Mouse (Mus musculus) liver, adult 2 months (tissue): ENCODE measurements around the gene Alpk3. TPM values are rescaled to one million over a fixed set of nuclear protein-coding genes. Genes with fewer than 3 reads are reported as not detected.

Experiments
- DNase-seq: peaks from one replicate; pipeline ENCODE4 v3.0.0-alpha.2; 2011; ENCODE audit warnings: low read depth, low spot score; ENCODE audit errors: extremely low read depth
- H3K27ac ChIP-seq: fragments of 200-500 bp; replicated peaks from 2 replicates; pipeline ENCODE4 v1.5.1; 2012; ENCODE audit warnings: low read depth, mild to moderate bottlenecking, control low read depth, inconsistent platforms, low read length; ENCODE audit not compliant: insufficient read depth
- H3K27me3 ChIP-seq: fragments of 200-500 bp; 2 replicates; pipeline ENCODE4 v1.6.1; 2012; ENCODE audit warnings: mild to moderate bottlenecking, moderate library complexity, low read length, inconsistent platforms; ENCODE audit not compliant: control insufficient read depth, insufficient read depth
- H3K36me3 ChIP-seq: fragments of 200-500 bp; 2 replicates; pipeline ENCODE4 v1.6.1; 2012; ENCODE audit warnings: low read length, inconsistent platforms; ENCODE audit not compliant: control insufficient read depth, insufficient read depth
- H3K4me1 ChIP-seq: fragments of 200-500 bp; 2 replicates; pipeline ENCODE4 v1.6.1; 2011; ENCODE audit warnings: low read length; ENCODE audit not compliant: control insufficient read depth, insufficient read depth
- H3K4me3 ChIP-seq: fragments of 200-500 bp; 2 replicates; pipeline ENCODE4 v1.5.1; 2011; ENCODE audit warnings: low read depth, mild to moderate bottlenecking, control low read depth, low read length, moderate library complexity; ENCODE audit not compliant: insufficient read depth
- H3K79me2 ChIP-seq: fragments of 200-500 bp; 2 replicates; pipeline ENCODE4 v1.6.1; 2012; ENCODE audit warnings: inconsistent platforms, mild to moderate bottlenecking, low read length, moderate library complexity; ENCODE audit not compliant: control insufficient read depth, insufficient read depth
- H3K9ac ChIP-seq: fragments of 200-500 bp; 2 replicates; pipeline ENCODE4 v1.6.1; 2012; ENCODE audit warnings: low read depth, mild to moderate bottlenecking, control low read depth, inconsistent platforms, low read length
- CTCF ChIP-seq: fragments of 200-500 bp; IDR thresholded peaks from 2 replicates; pipeline ENCODE4 v1.5.1; 2011; ENCODE audit warnings: low read depth, low read length, control low read depth
- POLR2A ChIP-seq: fragments of 200-500 bp; IDR thresholded peaks from 2 replicates; pipeline ENCODE4 v1.6.1; 2011; ENCODE audit warnings: low read length, control low read depth; ENCODE audit not compliant: insufficient read depth; ENCODE audit errors: extremely low read depth
- WGBS: fragments of 180-500 bp; shearing (Covaris S2); methylation state at CpG from one replicate; pipeline ENCODE4 v1.1.7; 2018; 5-methylcytosine and 5-hydroxymethylcytosine counted together
- polyA plus RNA-seq: library from polyadenylated mRNA; depleted of rRNA; stranded (reverse); fragments of >200 nt; gene quantifications from 2 replicates; pipeline ENCODE4 v1.2.3, GENCODE M21; 2012
- total RNA-seq: library from RNA; depleted of rRNA; stranded (reverse); fragments of >200 nt; gene quantifications from 2 replicates; pipeline ENCODE4 v1.2.3, GENCODE M21; 2014

Gene Alpk3
- total and polyA plus RNA-seq, 2 experiments, result 0.09 TPM; not detected in 1

GRCm38 (mm10) chr7:81075299-81075698 is 17.9 kb downstream of the Alpk3 start:
- DNase-seq, result no peak
- 39% methylated on average over 7 of the region's 7 CpGs for WGBS
- Histone ChIP-seq H3K27me3 (no peaks in the 10 kb centered on the region), H3K36me3 (no peaks in the 10 kb centered on the region), H3K4me1 (peaks cover 2% of the 10 kb centered on the region; the same call in 1 of the 2 replicates), H3K79me2 (no peaks in the 10 kb centered on the region), H3K27ac (no peak overlapping the region), H3K4me3 (no peak overlapping the region), H3K9ac (no peak overlapping the region)
- no peak for TF ChIP-seq POLR2A
- TF ChIP-seq CTCF, result no peak

- Histone ChIP-seq H3K79me2 (no peaks in the 10 kb centered on the region), H3K4me3 (no peak overlapping the region), H3K9ac (no peak overlapping the region), H3K27me3 (no peaks in the 10 kb centered on the region), H3K36me3 (no peaks in the 10 kb centered on the region), H3K27ac (no peak overlapping the region), H3K4me1 (peaks cover 2% of the 10 kb centered on the region; the same call in 1 of the 2 replicates)
- 90% methylated on average over 5 of the region's 5 CpGs for WGBS
- no peak for TF ChIP-seq POLR2A
- TF ChIP-seq CTCF, result no peak
- DNase-seq, result no peak
Measured at GRCm38 (mm10) chr7:81075732-81076131, 18.3 kb downstream of the Alpk3 start.

- H3K79me2 ChIP-seq, result no peaks in the 10 kb centered on the region
- H3K4me3 ChIP-seq, result no peak overlapping the region
- H3K27ac ChIP-seq, result no peak overlapping the region
- no peaks in the 10 kb centered on the region for H3K36me3 ChIP-seq
- peaks cover 2% of the 10 kb centered on the region; the same call in 1 of the 2 replicates for H3K4me1 ChIP-seq
- H3K9ac ChIP-seq, result no peak overlapping the region
- no peak for TF ChIP-seq POLR2A
- no peak for TF ChIP-seq CTCF
- 86% methylated on average over 6 of the region's 6 CpGs for WGBS
- no peaks in the 10 kb centered on the region for H3K27me3 ChIP-seq
- DNase-seq, result no peak
Measured at GRCm38 (mm10) chr7:81077009-81077408, 19.6 kb downstream of the Alpk3 start.

- H3K4me1 ChIP-seq, result peaks cover 2% of the 10 kb centered on the region; the same call in 1 of the 2 replicates
Measured at GRCm38 (mm10) chr7:81078740-81079139, 21.3 kb downstream of the Alpk3 start.

GRCm38 (mm10) chr7:81093420-81093965 is 36.1 kb downstream of the Alpk3 start:
- no peak for DNase-seq
- H3K36me3 ChIP-seq, result no peaks in the 10 kb centered on the region
- no peaks in the 10 kb centered on the region for H3K4me1 ChIP-seq
- TF ChIP-seq POLR2A (no peak), CTCF (no peak)
- H3K9ac ChIP-seq, result no peak overlapping the region
- H3K4me3 ChIP-seq, result no peak overlapping the region
- H3K27ac ChIP-seq, result no peak overlapping the region
- H3K79me2 ChIP-seq, result no peaks in the 10 kb centered on the region
- no peaks in the 10 kb centered on the region for H3K27me3 ChIP-seq
- WGBS, result 66% methylated on average over 18 of the region's 18 CpGs

More at GRCm38 (mm10) chr7:81078740-81079139, 21.3 kb downstream of the Alpk3 start:
- Histone ChIP-seq H3K27me3 (no peaks in the 10 kb centered on the region), H3K9ac (no peak overlapping the region), H3K79me2 (no peaks in the 10 kb centered on the region), H3K27ac (no peak overlapping the region), H3K4me3 (no peak overlapping the region), H3K36me3 (no peaks in the 10 kb centered on the region)
- no peak for TF ChIP-seq CTCF
- TF ChIP-seq POLR2A, result no peak
- no peak for DNase-seq
- 75% methylated on average over 6 of the region's 6 CpGs for WGBS

- Histone ChIP-seq H3K4me3 (no peak overlapping the region), H3K27me3 (no peaks in the 10 kb centered on the region), H3K4me1 (no peaks in the 10 kb centered on the region), H3K27ac (no peak overlapping the region), H3K9ac (no peak overlapping the region), H3K79me2 (no peaks in the 10 kb centered on the region), H3K36me3 (no peaks in the 10 kb centered on the region)
- WGBS, result 79% methylated on average over 6 of the region's 6 CpGs
- no peak for DNase-seq
- TF ChIP-seq POLR2A (no peak), CTCF (no peak)
Measured at GRCm38 (mm10) chr7:81094104-81094757, 36.8 kb downstream of the Alpk3 start.
